Mouse (Mus musculus): ENCODE measurements at regions not wholly inside any gene's neighbourhood (a gene's known extent, or its start where the extent isn't known, plus 50 kb on each side); places are given as distances from the start of the nearest gene placed in this dataset.

DNA sequence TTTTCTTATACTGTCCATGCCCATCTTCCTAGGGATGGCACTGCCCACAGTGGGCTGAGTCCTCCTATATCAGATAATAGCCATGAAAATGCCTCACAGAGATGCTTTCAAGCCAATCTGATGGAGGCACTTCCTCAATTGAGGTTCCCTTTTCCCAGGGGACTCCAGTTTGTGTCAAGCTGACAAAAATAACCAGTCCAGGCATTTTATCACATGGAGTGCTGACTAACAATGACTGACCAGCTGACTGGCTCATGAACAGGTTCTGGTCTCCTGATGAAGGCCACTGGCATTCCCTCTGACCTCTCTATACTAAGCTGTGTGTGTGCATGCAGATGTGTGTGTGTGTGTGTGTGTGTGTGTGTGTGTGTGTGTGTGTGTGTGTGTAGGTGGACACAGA is 64.4 kb upstream of the Bod1 start:
- TF ChIP-seq CTCF (IDR thresholded peaks at IDR 0.05; ENCODE audit: insufficient read depth, low read depth, low read length) (no peak), POLR2A (IDR thresholded peaks at IDR 0.05; ENCODE audit: insufficient read depth, low read depth, low read length) (no peak)

Measured in olfactory bulb, adult 2 months (tissue).